Mouse (Mus musculus): ENCODE measurements around the gene Mex3a.

- TF ChIP-seq GATA1 (IDR thresholded peaks at IDR 0.05; ENCODE audit: low read length) (no peak), TAL1 (IDR thresholded peaks at IDR 0.05; ENCODE audit: low read length) (no peak)
Measured at GRCm38 (mm10) chr3:88575540-88575939, 43.3 kb downstream of the Mex3a start, which contains the start of gene Ssr2.
